Mouse (Mus musculus) forebrain, postnatal 0 days (tissue): ENCODE measurements around the gene Gpatch2. TPM values are rescaled to one million over a fixed set of nuclear protein-coding genes. Genes with fewer than 3 reads are reported as not detected.

ENCODE experiments used
- ATAC-seq: fragments of 200-750 bp; cut with Nextera tagmentation; 2 replicates; pipeline ENCODE4 v1.8.0; 2017; ENCODE audit warnings: mild to moderate bottlenecking, moderate library complexity
- DNase-seq: peaks from one replicate; pipeline ENCODE4 v3.0.0-alpha.2; 2015
- H3K27ac ChIP-seq: fragments of 300-500 bp; sonication (generic); 2 replicates; pipeline ENCODE4 v1.5.1; 2014; ENCODE audit warnings: low read depth, mild to moderate bottlenecking, antibody characterized with exemption, low read length, moderate library complexity, mixed read lengths
- H3K27me3 ChIP-seq: fragments of 300-500 bp; sonication (generic); 2 replicates; pipeline ENCODE4 v1.6.1; 2014; ENCODE audit warnings: mild to moderate bottlenecking, low read length, mixed read lengths; ENCODE audit not compliant: insufficient read depth
- H3K36me3 ChIP-seq: fragments of 300-500 bp; sonication (generic); 2 replicates; pipeline ENCODE4 v1.6.1; 2014; ENCODE audit warnings: mild to moderate bottlenecking, moderate library complexity; ENCODE audit not compliant: insufficient read depth
- H3K4me1 ChIP-seq: fragments of 300-500 bp; sonication (generic); 2 replicates; pipeline ENCODE4 v1.6.1; 2014; ENCODE audit warnings: antibody characterized with exemption; ENCODE audit not compliant: insufficient read depth
- H3K4me2 ChIP-seq: fragments of 300-500 bp; sonication (generic); 2 replicates; pipeline ENCODE4 v1.6.1; 2014; ENCODE audit warnings: low read depth, mild to moderate bottlenecking, moderate library complexity
- H3K4me3 ChIP-seq: fragments of 300-500 bp; sonication (generic); 2 replicates; pipeline ENCODE4 v1.5.1; 2014; ENCODE audit warnings: low read depth, low read length, mixed read lengths
- H3K9ac ChIP-seq: fragments of 300-500 bp; sonication (generic); 2 replicates; pipeline ENCODE4 v1.6.1; 2014; ENCODE audit warnings: mild to moderate bottlenecking
- H3K9me3 ChIP-seq: fragments of 300-500 bp; sonication (generic); 2 replicates; pipeline ENCODE4 v1.6.1; 2016; ENCODE audit warnings: low read length
- CTCF ChIP-seq: sonication (generic); IDR thresholded peaks from 2 replicates; pipeline ENCODE4 v1.5.1; 2016; ENCODE audit warnings: antibody characterized with exemption, control low read depth, low read depth
- WGBS: fragments of 180-500 bp; shearing (Covaris S2); extraction: QIAGEN DNeasy Blood & Tissue Kit; methylation state at CpG from one replicate; pipeline ENCODE4 v1.1.7; 2014; 5-methylcytosine and 5-hydroxymethylcytosine counted together
- polyA plus RNA-seq: library from polyadenylated mRNA; unstranded; fragments of >200 nt; fragmentation: Nextera tagmentation; extraction: Ambion mirVana; gene quantifications from 2 replicates; pipeline ENCODE4 v1.2.1, GENCODE M21; 2015
- total RNA-seq: library from RNA; depleted of rRNA; stranded (reverse); fragments of >200 nt; gene quantifications from 2 replicates; pipeline ENCODE4 v1.2.3, GENCODE M21; 2014

The Gpatch2 gene
- total and polyA plus RNA-seq, 2 experiments from 2014 or later: 9.2 to 22.8 TPM

- TF ChIP-seq CTCF: no peak
- Histone ChIP-seq H3K36me3 (no peaks in the 10 kb centered on the region), H3K4me1 (no peaks in the 10 kb centered on the region), H3K9ac (no peak overlapping the region), H3K4me3 (no peak overlapping the region), H3K4me2 (no peak overlapping the region), H3K27me3 (no peaks in the 10 kb centered on the region), H3K27ac (no peak overlapping the region), H3K9me3 (no peaks in the 10 kb centered on the region)
- ATAC-seq (no peak), DNase-seq (no peak)
- 89% methylated on average over 10 of the region's 10 CpGs for WGBS
Measured at GRCm38 (mm10) chr1:187291480-187292394, 76.4 kb downstream of the Gpatch2 start.

GRCm38 (mm10) chr1:187292395-187292749 is 77.1 kb downstream of the Gpatch2 start:
- no peaks in the 10 kb centered on the region for H3K9me3 ChIP-seq
- no peaks in the 10 kb centered on the region for H3K27me3 ChIP-seq
- DNase-seq: no peak
- no peak overlapping the region for H3K27ac ChIP-seq
- TF ChIP-seq CTCF: no peak
- no peak overlapping the region for H3K4me3 ChIP-seq
- WGBS: 95% methylated on average over 3 of the region's 3 CpGs
- ATAC-seq: no peak
- no peak overlapping the region for H3K4me2 ChIP-seq
- no peaks in the 10 kb centered on the region for H3K4me1 ChIP-seq
- H3K36me3 ChIP-seq: no peaks in the 10 kb centered on the region
- no peak overlapping the region for H3K9ac ChIP-seq

- TF ChIP-seq CTCF: no peak
- ATAC-seq (no peak), DNase-seq (no peak)
Measured at GRCm38 (mm10) chr1:187293233-187293632, 77.9 kb downstream of the Gpatch2 start.

GRCm38 (mm10) chr1:187294522-187294921 is 79.2 kb downstream of the Gpatch2 start:
- Histone ChIP-seq H3K9me3 (no peaks in the 10 kb centered on the region), H3K4me1 (no peaks in the 10 kb centered on the region), H3K4me3 (no peak overlapping the region), H3K9ac (no peak overlapping the region), H3K4me2 (no peak overlapping the region), H3K36me3 (no peaks in the 10 kb centered on the region), H3K27ac (no peak overlapping the region), H3K27me3 (no peaks in the 10 kb centered on the region)
- ATAC-seq: no peak
- TF ChIP-seq CTCF: no peak
- WGBS: 86% methylated on average over 5 of the region's 5 CpGs
- DNase-seq: no peak

More at GRCm38 (mm10) chr1:187293233-187293632, 77.9 kb downstream of the Gpatch2 start:
- Histone ChIP-seq H3K36me3 (no peaks in the 10 kb centered on the region), H3K4me1 (no peaks in the 10 kb centered on the region), H3K9me3 (no peaks in the 10 kb centered on the region), H3K27ac (no peak overlapping the region), H3K4me3 (no peak overlapping the region), H3K9ac (no peak overlapping the region), H3K4me2 (no peak overlapping the region), H3K27me3 (no peaks in the 10 kb centered on the region)
- 93% methylated on average over 3 of the region's 3 CpGs for WGBS

GRCm38 (mm10) chr1:187295038-187295559 is 79.8 kb downstream of the Gpatch2 start:
- Histone ChIP-seq H3K9me3 (no peaks in the 10 kb centered on the region), H3K4me3 (no peak overlapping the region), H3K4me2 (no peak overlapping the region), H3K4me1 (no peaks in the 10 kb centered on the region), H3K36me3 (no peaks in the 10 kb centered on the region), H3K9ac (no peak overlapping the region), H3K27ac (no peak overlapping the region), H3K27me3 (no peaks in the 10 kb centered on the region)
- no peak for DNase-seq
- no peak for TF ChIP-seq CTCF
- WGBS: 94% methylated on average over 6 of the region's 6 CpGs
- ATAC-seq: no peak

GRCm38 (mm10) chr1:187295711-187296110 is 80.4 kb downstream of the Gpatch2 start:
- no peaks in the 10 kb centered on the region for H3K36me3 ChIP-seq
- no peaks in the 10 kb centered on the region for H3K9me3 ChIP-seq
- no peaks in the 10 kb centered on the region for H3K4me1 ChIP-seq
- H3K9ac ChIP-seq: no peak overlapping the region
- H3K27ac ChIP-seq: no peak overlapping the region
- H3K4me2 ChIP-seq: no peak overlapping the region
- no peak for TF ChIP-seq CTCF
- DNase-seq (no peak), ATAC-seq (no peak)
- no peaks in the 10 kb centered on the region for H3K27me3 ChIP-seq
- no peak overlapping the region for H3K4me3 ChIP-seq
- 97% methylated on average over 1 of the region's 1 CpGs for WGBS

- Histone ChIP-seq H3K36me3 (no peaks in the 10 kb centered on the region), H3K4me3 (no peak overlapping the region), H3K4me2 (no peak overlapping the region), H3K9me3 (no peaks in the 10 kb centered on the region), H3K27ac (no peak overlapping the region), H3K27me3 (no peaks in the 10 kb centered on the region), H3K9ac (no peak overlapping the region), H3K4me1 (no peaks in the 10 kb centered on the region)
- 36% methylated on average over 4 of the region's 4 CpGs for WGBS
- peak; percentile 53 for TF ChIP-seq CTCF
- peak; percentile 66 for ATAC-seq
- DNase-seq: peak; percentile 42
Measured at GRCm38 (mm10) chr1:187299236-187299635, 83.9 kb downstream of the Gpatch2 start.
